Mouse (Mus musculus) central nervous system, embryonic 14 days (tissue): ENCODE data around the gene Gm20604. TPM values are rescaled to one million over a fixed set of nuclear protein-coding genes. Genes with fewer than 3 reads are reported as not detected.

Experiments
- polyA plus RNA-seq: library from polyadenylated mRNA; depleted of rRNA; stranded (reverse); fragments of >200 nt; gene quantifications from 2 replicates; pipeline ENCODE4 v1.2.3, GENCODE M21; 2012; rRNA removed

Gene Gm20604
- 33.0 and 33.7 TPM in 2 replicates for polyA plus RNA-seq

DNA sequence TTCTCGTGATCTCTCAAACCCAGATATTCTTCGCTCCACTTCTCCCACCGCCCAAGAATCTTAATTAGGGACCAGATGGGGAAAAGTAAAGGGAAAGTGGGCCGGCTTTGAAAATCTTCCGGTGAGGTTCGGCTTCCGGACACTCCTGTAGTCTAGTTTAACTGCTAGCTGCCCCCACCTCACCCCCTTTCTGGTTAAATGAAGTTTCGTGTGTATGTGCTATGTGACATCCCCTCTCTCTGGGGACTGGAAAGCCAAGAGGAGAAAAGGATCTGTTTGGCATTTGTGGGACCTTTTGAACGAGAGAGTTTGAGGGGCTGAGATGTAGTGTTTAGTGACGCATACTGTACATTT is at the start of gene Gm20604:
Gene Gm20604 (minus strand): TSS at position 270 of the 354 bp plus-strand sequence.

GRCm38 (mm10) chr12:102757689-102758402 is 626 bp downstream of the Gm20604 start, which contains the start of the genes Gm28051, Gon7 and Ubr7:
Gene Gm28051 (minus strand): TSS chr12:102757765.
Gene Gon7 (minus strand): TSS chr12:102757803.
Gene Ubr7 (plus strand): TSS chr12:102757967.

GRCm38 (mm10) chr12:102743589-102744574 is 14.6 kb downstream of the Gm20604 start, which contains the start of the genes Moap1 and Tmem251:
Gene Moap1 (minus strand): TSS chr12:102743661.
Gene Tmem251 (plus strand): TSS chr12:102743762.

DNA sequence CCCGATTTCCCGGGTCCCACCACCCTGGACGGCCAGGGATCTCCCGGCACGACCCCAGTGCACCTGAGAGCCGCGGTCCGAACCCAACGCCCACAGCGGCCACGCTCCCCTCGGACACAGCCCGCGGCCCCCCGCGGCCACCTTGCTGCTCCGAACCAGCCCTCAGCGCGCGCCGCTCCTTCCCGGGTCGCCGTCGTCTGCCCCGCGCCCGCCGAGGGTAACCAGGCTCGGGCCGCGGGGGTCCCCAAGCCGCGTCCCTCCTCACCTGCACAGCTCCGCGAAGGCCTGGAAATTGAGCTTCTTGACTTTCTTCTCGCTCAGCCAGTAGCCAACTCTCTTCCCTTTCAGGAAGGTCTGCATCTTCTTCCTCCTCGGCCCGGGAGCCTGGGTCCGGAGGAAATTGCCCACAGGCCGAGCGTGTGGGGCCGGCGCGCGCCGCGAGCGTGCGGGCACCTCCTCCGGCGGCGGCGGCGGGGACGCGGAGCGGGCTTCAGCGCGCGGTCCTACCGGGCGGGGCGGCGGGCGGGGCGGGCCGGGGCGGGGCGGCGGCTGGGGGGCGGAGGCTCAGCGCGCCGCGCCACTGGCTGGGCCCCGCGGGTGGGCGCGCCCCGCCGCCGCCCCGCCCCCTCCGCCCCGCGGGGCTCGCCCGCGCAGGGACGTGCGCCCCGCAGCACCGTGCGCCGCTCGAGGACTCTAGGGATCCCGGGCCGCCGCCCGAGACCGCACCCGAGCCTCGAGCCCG is 53.8 kb downstream of the Gm20604 start, which contains the start of gene Itpk1:
Gene Itpk1 (minus strand): TSS at position 474 of the 742 bp plus-strand sequence.

Other genes starting within 250 kb of the Gm20604 start
- 59.4 and 65.5 TPM in 2 replicates for gene Chga, start 203.7 kb downstream of the Gm20604 start, polyA plus RNA-seq
- 24.3 and 32.8 TPM in 2 replicates for gene Itpk1, start 53.7 kb downstream of the Gm20604 start, polyA plus RNA-seq
- 9.8 and 10.2 TPM in 2 replicates for gene Moap1, start 15.0 kb downstream of the Gm20604 start, polyA plus RNA-seq
- 4.3 and 4.8 TPM in 2 replicates for gene Tmem251, start 14.9 kb downstream of the Gm20604 start, polyA plus RNA-seq
- gene Gm28051, start 907 bp downstream of the Gm20604 start, polyA plus RNA-seq, result not detected in 2 replicates
- gene Gon7, start 869 bp downstream of the Gm20604 start, polyA plus RNA-seq, result 29.3 and 31.9 TPM in 2 replicates
- gene Ubr7, start 705 bp downstream of the Gm20604 start, polyA plus RNA-seq, result 39.7 and 44.6 TPM in 2 replicates
- gene Btbd7, start 119.8 kb upstream of the Gm20604 start, polyA plus RNA-seq, result 23.7 and 25.3 TPM in 2 replicates
- not detected in 2 replicates for gene Cox8c, start 140.6 kb upstream of the Gm20604 start, polyA plus RNA-seq
- gene Unc79, start 190.2 kb upstream of the Gm20604 start, polyA plus RNA-seq, result 28.0 and 31.8 TPM in 2 replicates